Comparison of ENCODE assay signal across 13 mouse cellular contexts in genomic region chrX:73700472-73700871, GRCm38 (mm10). TPM values are rescaled to one million over a fixed set of nuclear protein-coding genes. Genes with fewer than 3 reads are reported as not detected.
DNase-seq lines count a peak whose midpoint lies in the region; ATAC-seq and TF ChIP-seq lines count a peak whose summit lies in the region.
"Had no signal": no experiment of that assay in that cellular context is flagged by ENCODE, and none has a peak within 500 bp of the region (broad histone marks: within the 10 kb centered on the region; RNA-seq: fewer than 3 reads in every experiment).

No protein-coding gene starts in this region.

- H3K4me3 ChIP-seq in liver, postnatal 0 days (ENCODE audit: low read depth, low read length) = no peak overlapping the region
- H3K4me3 ChIP-seq in liver, embryonic 11.5 days (ENCODE audit: low read depth, low read length) = no peak overlapping the region
- H3K4me3 ChIP-seq: heart, embryonic 13.5 days; hindbrain, embryonic 12.5 days had no signal

- no peak for DNase-seq in frontal cortex, postnatal 10 days (ENCODE audit: low spot score in 2 of 2)
- DNase-seq in liver, postnatal 0 days = no peak
- DNase-seq in liver, embryonic 11.5 days (ENCODE audit: low spot score) = no peak
- peak; percentile 22 for DNase-seq in A20 (ENCODE audit: low read depth, low spot score)
- peak; percentile 53 for DNase-seq in brain, adult 2 months (ENCODE audit: low read depth, low spot score)
- DNase-seq in frontal cortex, adult 2 months (ENCODE audit: extremely low spot score in 1 of 2, low spot score in 1 of 2) = no peak
- DNase-seq in spleen, adult 12 weeks (ENCODE audit: low spot score) = no peak
- DNase-seq: kidney, postnatal 10 days; layer of hippocampus, postnatal 36 days had no signal

- H3K4me2 ChIP-seq in liver, postnatal 0 days (ENCODE audit: low read depth, low read length) = no peak overlapping the region
- H3K4me2 ChIP-seq in liver, embryonic 11.5 days = no peak overlapping the region
- H3K4me2 ChIP-seq: heart, embryonic 13.5 days; hindbrain, embryonic 12.5 days had no signal

- H3K9me3 ChIP-seq in liver, postnatal 0 days (ENCODE audit: low read length) = no peaks in the 10 kb centered on the region
- no peaks in the 10 kb centered on the region for H3K9me3 ChIP-seq in liver, embryonic 11.5 days (ENCODE audit: control insufficient read depth, low read length)
- H3K9me3 ChIP-seq: heart, embryonic 13.5 days; hindbrain, embryonic 12.5 days had no signal

- TF ChIP-seq EP300 in liver, postnatal 0 days (IDR thresholded peaks at IDR 0.05; ENCODE audit: low read depth) = no peak

- no peaks in the 10 kb centered on the region for H3K27me3 ChIP-seq in liver, postnatal 0 days (ENCODE audit: insufficient read depth, low read length)
- H3K27me3 ChIP-seq in liver, embryonic 11.5 days (replicated peaks; ENCODE audit: control insufficient read depth, insufficient read depth, low read length) = no peaks in the 10 kb centered on the region
- H3K27me3 ChIP-seq: heart, embryonic 13.5 days; hindbrain, embryonic 12.5 days had no signal

- no peak overlapping the region for H3K27ac ChIP-seq in liver, postnatal 0 days (ENCODE audit: low read depth)
- H3K27ac ChIP-seq in liver, embryonic 11.5 days (ENCODE audit: low read depth, low read length) = no peak overlapping the region
- H3K27ac ChIP-seq: heart, embryonic 13.5 days; hindbrain, embryonic 12.5 days; macrophage had no signal

- no peaks in the 10 kb centered on the region for H3K4me1 ChIP-seq in liver, postnatal 0 days (ENCODE audit: insufficient read depth)
- no peaks in the 10 kb centered on the region for H3K4me1 ChIP-seq in liver, embryonic 11.5 days (replicated peaks; ENCODE audit: control insufficient read depth, insufficient read depth, low read length)
- H3K4me1 ChIP-seq: heart, embryonic 13.5 days; hindbrain, embryonic 12.5 days had no signal

- ATAC-seq in frontal cortex, adult (ENCODE audit: low TSS enrichment) = peak; percentile 62; the same call in 1 of the 2 replicates
- ATAC-seq in liver, postnatal 0 days = no peak
- ATAC-seq in liver, embryonic 11.5 days (replicated peaks; ENCODE audit: low FRiP score) = no peak

- peaks cover 4% of the 10 kb centered on the region; the same call in 1 of the 2 replicates for H3K36me3 ChIP-seq in liver, postnatal 0 days (replicated peaks; ENCODE audit: insufficient read depth, low read length)
- H3K36me3 ChIP-seq in liver, embryonic 11.5 days (ENCODE audit: control insufficient read depth, insufficient read depth, low read length) = no peaks in the 10 kb centered on the region

- peak; percentile 53 for TF ChIP-seq CTCF in liver, postnatal 0 days (IDR thresholded peaks at IDR 0.05; ENCODE audit: low read depth)

- no peak overlapping the region for H3K9ac ChIP-seq in liver, postnatal 0 days (replicated peaks)
- H3K9ac ChIP-seq in liver, embryonic 11.5 days (ENCODE audit: low read depth, low read length) = no peak overlapping the region
- H3K9ac ChIP-seq: heart, embryonic 13.5 days; hindbrain, embryonic 12.5 days had no signal

- 70% methylated on average over 1 of the region's 1 CpGs for WGBS in liver, postnatal 0 days (ENCODE audit: insufficient replicate concordance)
- WGBS in liver, embryonic 11.5 days = 86% methylated on average over 1 of the region's 1 CpGs

RNA-seq across cellular contexts. Expression of gene Bcap31, which starts 15.5 kb away (rescaled TPM):
- polyA plus RNA-seq in liver, postnatal 0 days (2015; fragmentation: Nextera tagmentation; extraction: Ambion mirVana) = 143 and 144 TPM in 2 replicates
- 258 and 265 TPM in 2 replicates for polyA plus RNA-seq in liver, embryonic 11.5 days (2014; fragmentation: Nextera tagmentation; extraction: Ambion mirVana)
- polyA plus RNA-seq in frontal cortex, adult 2 months (2012; rRNA removed) = 77.3 and 81.6 TPM in 2 replicates

RNA-seq across cellular contexts. Expression of gene Abcd1, which starts 15.9 kb away (rescaled TPM):
- polyA plus RNA-seq in liver, postnatal 0 days (2015; fragmentation: Nextera tagmentation; extraction: Ambion mirVana) = 7.0 and 7.5 TPM in 2 replicates
- polyA plus RNA-seq in liver, embryonic 11.5 days (2014; fragmentation: Nextera tagmentation; extraction: Ambion mirVana) = 13.0 and 13.3 TPM in 2 replicates
- polyA plus RNA-seq in frontal cortex, adult 2 months (2012; rRNA removed) = 15.8 and 17.6 TPM in 2 replicates

RNA-seq across cellular contexts. Expression of gene Slc6a8, which starts 27.5 kb away (rescaled TPM):
- 0.72 and 0.81 TPM in 2 replicates for polyA plus RNA-seq in liver, postnatal 0 days (2015; fragmentation: Nextera tagmentation; extraction: Ambion mirVana)
- polyA plus RNA-seq in liver, embryonic 11.5 days (2014; fragmentation: Nextera tagmentation; extraction: Ambion mirVana) = 2.2 and 2.4 TPM in 2 replicates
- 116 TPM in 2 replicates for polyA plus RNA-seq in frontal cortex, adult 2 months (2012; rRNA removed)

RNA-seq across cellular contexts. Expression of gene Pnck, which starts 40.6 kb away (rescaled TPM):
- 0.61 and 0.66 TPM in 2 replicates for polyA plus RNA-seq in liver, postnatal 0 days (2015; fragmentation: Nextera tagmentation; extraction: Ambion mirVana)
- polyA plus RNA-seq in liver, embryonic 11.5 days (2014; fragmentation: Nextera tagmentation; extraction: Ambion mirVana) = 2.2 and 2.3 TPM in 2 replicates
- polyA plus RNA-seq in frontal cortex, adult 2 months (2012; rRNA removed) = 94.2 and 126 TPM in 2 replicates

RNA-seq across cellular contexts. Expression of gene Plxnb3, which starts 56.4 kb away (rescaled TPM):
- polyA plus RNA-seq in liver, postnatal 0 days (2015; fragmentation: Nextera tagmentation; extraction: Ambion mirVana) = 0.15 and 0.23 TPM in 2 replicates
- polyA plus RNA-seq in liver, embryonic 11.5 days (2014; fragmentation: Nextera tagmentation; extraction: Ambion mirVana) = 0.36 and 0.49 TPM in 2 replicates
- polyA plus RNA-seq in frontal cortex, adult 2 months (2012; rRNA removed) = 11.4 and 12.2 TPM in 2 replicates

Comparison
In these comparisons a context has a peak if more than half of its experiments do, and no peak if none do; other contexts are left out.
1. DNase-seq: peak in A20 (single experiment) and brain, adult 2 months (single experiment); none in frontal cortex, postnatal 10 days (0 of 2), liver, postnatal 0 days (single experiment), liver, embryonic 11.5 days (single experiment), frontal cortex, adult 2 months (0 of 2) and spleen, adult 12 weeks (single experiment).
2. RNA of gene Slc6a8, which starts 27.5 kb away (polyA plus RNA-seq): 116 TPM in frontal cortex, adult 2 months; 2.2 to 2.4 TPM in liver, embryonic 11.5 days and 0.72 to 0.81 TPM in liver, postnatal 0 days; every median in the first group is over 10 times any median in the second.